Mouse (Mus musculus): ENCODE data around the gene Usp53. TPM values are rescaled to one million over a fixed set of nuclear protein-coding genes. Genes with fewer than 3 reads are reported as not detected.

Gene Usp53
- total RNA-seq, 2 experiments from 2014 or later: 27.3 to 29.1 TPM

DNA sequence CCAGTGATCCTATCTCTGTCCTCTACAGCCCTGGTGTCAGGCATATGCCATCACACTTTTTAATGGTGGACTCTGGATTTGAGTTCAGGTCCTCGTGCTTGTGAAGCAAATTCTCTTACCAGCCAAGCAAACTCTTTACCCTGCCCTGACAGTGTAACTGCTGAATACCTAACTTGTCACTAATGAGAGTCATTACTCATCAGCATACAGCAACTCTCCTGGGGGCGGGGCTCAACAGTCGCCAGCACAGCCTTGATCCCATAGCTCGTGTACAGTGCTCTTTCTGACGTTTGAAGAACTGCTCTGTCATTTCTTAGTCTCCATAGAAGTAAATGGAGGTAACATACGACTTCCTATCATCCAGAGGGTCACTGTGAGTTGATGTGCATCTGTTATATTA is 86.1 kb downstream of the Usp53 start:
- H3K27ac ChIP-seq: no peak overlapping the region
- no peak for TF ChIP-seq CTCF (conservative IDR thresholded peaks at IDR 0.05)
- no peak for DNase-seq (ENCODE audit: low spot score in 2 of 2)
- H3K4me3 ChIP-seq: no peak overlapping the region

DNA sequence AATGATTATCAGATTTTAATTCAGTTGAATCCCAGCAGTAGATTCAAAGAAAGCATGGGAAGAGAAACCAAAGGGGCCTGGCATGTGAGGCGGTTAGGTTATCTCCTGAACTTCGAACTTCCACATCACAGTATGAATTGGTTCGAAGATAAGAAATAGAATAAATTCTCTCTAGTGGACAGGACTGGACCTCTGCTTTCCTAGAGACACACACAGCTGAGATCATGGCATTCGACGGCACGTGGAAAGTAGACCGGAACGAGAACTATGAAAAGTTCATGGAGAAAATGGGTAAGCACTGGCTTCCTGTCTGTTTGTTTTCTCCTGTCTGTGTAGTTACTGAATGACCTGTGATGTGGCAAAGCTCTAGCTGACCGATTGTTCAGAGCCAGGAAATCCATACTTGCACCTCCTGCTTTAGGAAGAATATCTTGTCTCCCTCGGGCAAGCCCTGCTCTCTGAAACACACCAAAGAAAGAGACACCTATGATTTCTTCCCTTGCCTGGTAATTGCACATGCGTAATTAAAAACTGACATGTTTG is 89.0 kb downstream of the Usp53 start:
- no peak for TF ChIP-seq CTCF (conservative IDR thresholded peaks at IDR 0.05)
- DNase-seq (ENCODE audit: low spot score in 2 of 2): no peak
- Histone ChIP-seq H3K4me3 (no peak overlapping the region), H3K27ac (no peak overlapping the region)

DNA sequence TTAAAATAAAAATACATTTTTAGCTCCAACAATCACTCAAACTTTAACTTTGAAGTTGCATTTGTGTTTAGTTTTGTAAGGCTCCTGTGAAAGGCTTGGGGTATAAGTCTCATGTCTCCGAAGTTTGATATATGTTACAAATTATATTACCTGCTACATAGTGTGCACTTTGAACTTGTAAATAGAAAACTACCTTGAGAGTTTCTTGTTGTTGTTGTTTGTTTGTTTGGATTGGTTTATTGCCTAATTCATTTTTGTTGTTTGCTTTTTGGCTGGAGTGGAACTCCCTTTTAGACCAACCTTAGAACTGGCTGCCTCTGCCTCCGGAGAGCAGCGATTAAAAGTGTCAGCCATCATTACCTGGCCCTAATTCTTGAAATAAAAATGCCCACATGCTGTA is 89.5 kb downstream of the Usp53 start, which contains the start of gene Fabp2:
TSS of gene Fabp2 (plus strand) at position 301 of the 400 bp plus-strand sequence.
- TF ChIP-seq CTCF (conservative IDR thresholded peaks at IDR 0.05): no peak
- Histone ChIP-seq H3K27ac (no peak within 1 kb of the TSS), H3K4me3 (no peak within 1 kb of the TSS)
- DNase-seq (ENCODE audit: low spot score in 2 of 2): no peak

DNA sequence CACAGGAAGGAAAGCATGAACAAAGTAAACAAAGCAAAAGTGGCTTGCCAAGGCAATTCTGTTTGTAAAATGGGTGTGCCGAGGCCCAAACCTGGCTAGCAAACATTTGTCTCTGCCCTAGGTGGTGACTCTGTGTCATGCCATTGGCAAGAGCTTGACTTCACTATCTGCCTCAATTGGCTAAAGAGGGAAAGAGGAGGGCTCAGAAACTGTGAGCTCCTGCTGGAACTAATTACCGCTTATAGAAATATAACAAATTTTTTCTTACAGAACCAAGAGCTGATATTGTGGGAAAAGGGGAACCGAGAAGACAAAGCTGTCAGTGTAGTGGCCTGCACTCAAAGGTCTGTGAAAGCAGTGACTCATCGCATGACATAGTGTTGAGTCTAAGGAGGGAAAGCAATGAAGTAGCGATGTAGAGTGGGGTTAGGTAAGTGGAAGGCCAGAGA is 95.9 kb downstream of the Usp53 start:
- TF ChIP-seq CTCF (conservative IDR thresholded peaks at IDR 0.05): no peak
- H3K4me3 ChIP-seq: no peak overlapping the region
- DNase-seq (ENCODE audit: low spot score in 2 of 2): no peak
- no peak overlapping the region for H3K27ac ChIP-seq

DNA sequence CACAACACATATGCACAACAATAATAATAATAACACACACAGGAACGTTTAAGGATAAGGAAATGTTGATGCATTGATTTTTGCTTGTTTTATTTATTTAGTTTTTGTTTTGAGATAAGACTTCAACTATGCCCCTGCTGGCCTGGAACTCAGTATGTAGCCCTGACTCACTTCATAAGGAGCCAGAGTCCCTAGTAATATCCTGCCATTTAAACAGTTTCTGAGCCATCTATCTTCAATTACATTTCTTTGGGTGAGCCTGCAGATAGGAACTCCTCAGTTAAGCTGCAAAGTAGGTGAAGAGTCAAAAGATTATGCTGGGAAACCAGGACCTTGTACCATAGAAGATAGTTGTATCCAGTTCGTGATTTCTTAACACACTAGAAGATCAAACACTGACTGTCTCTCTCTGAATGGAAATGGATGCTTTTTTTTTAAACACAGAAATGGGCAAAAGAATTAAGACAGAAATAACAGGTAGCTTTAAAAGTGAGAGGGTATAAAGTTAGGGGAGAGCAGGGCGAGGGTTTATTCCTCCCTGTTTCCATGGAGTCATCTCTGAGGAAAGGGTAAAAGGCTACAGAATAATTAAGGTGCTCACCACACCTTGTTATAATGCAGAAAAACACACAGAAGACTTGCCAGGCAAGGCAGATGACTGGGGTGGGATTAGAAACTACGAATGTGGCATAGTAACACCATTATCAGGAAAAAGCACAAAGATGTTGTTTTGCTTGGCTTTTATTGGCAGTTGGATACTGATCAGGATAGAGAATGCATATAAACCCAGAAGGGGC is 96.6 kb downstream of the Usp53 start:
- Histone ChIP-seq H3K27ac (no peak overlapping the region), H3K4me3 (no peak overlapping the region)
- DNase-seq (ENCODE audit: low spot score in 2 of 2): no peak
- TF ChIP-seq CTCF (conservative IDR thresholded peaks at IDR 0.05): no peak

Small RNAs within 50 kb of the gene (microRNA-seq; reads per million reads assigned to microRNA genes)
- gene Gm22066: 0 reads per million in 2 experiments

Other genes with a start within 250 kb of the Usp53 start
- gene Fabp2, start 89.4 kb downstream of the Usp53 start, total RNA-seq (2021): not detected
- gene Gm10959, start 65.2 kb downstream of the Usp53 start, total RNA-seq (2021): not detected
- gene 1810037I17Rik, start 60.3 kb downstream of the Usp53 start, total RNA-seq (2021): 10 to 100 TPM; 50.8 to 53.7 TPM
- under 1 TPM in 1 of 2 experiments, not detected in 1; 0.74 TPM for gene Myoz2, start 50.5 kb upstream of the Usp53 start, total RNA-seq (2021)

Data from layer of hippocampus, adult 2 months (tissue).